Mouse (Mus musculus): ENCODE data around the gene Acy3.

- TF ChIP-seq POLR2A (IDR thresholded peaks at IDR 0.05; ENCODE audit: extremely low read depth, insufficient read depth, low read length), result peak; percentile 74
- peak; percentile 92 for TF ChIP-seq CTCF (IDR thresholded peaks at IDR 0.05; ENCODE audit: extremely low read depth, insufficient read depth, low read length)
These were observed 26.2 kb downstream of the Acy3 start, which contains the start of gene Ndufv1 for GRCm38 (mm10) chr19:4012432-4013022.
